Mouse (Mus musculus) liver, adult 2 months (tissue): ENCODE data around the gene Grik1.

Source experiments
- CTCF ChIP-seq: fragments of 200-500 bp; IDR thresholded peaks from 2 replicates; pipeline ENCODE4 v1.5.1; 2011; ENCODE audit warnings: low read depth, low read length, control low read depth
- POLR2A ChIP-seq: fragments of 200-500 bp; IDR thresholded peaks from 2 replicates; pipeline ENCODE4 v1.6.1; 2011; ENCODE audit warnings: low read length, control low read depth; ENCODE audit not compliant: insufficient read depth; ENCODE audit errors: extremely low read depth

- TF ChIP-seq CTCF (no peak), POLR2A (no peak)
Measured at GRCm38 (mm10) chr16:88225616-88226015, 64.4 kb downstream of the Grik1 start.
